Mouse (Mus musculus) inflammation-experienced regulatory T-cells, adult 6 months (primary cell): Measurements from ENCODE around the gene Bmp8a. TPM values are rescaled to one million over a fixed set of nuclear protein-coding genes. Genes with fewer than 3 reads are reported as not detected.
A peak's percentile ranks its signal among the peaks of the same experiment; 100 is the strongest.
"Not testable (repeated sequence)": the region's sequence is repeated elsewhere in the genome, so short reads cannot be mapped to it uniquely, and the experiment has no call there.

Experiments
- ATAC-seq: one replicate; pipeline ENCODE4 v1.8.0; 2017
- polyA plus RNA-seq, 3 experiments: library from polyadenylated mRNA; unstranded; fragments of 100-300 nt; shearing (Covaris generic); gene quantifications; one replicate each; pipeline ENCODE4 v1.2.1; 2017

The Bmp8a gene
- polyA plus RNA-seq = not detected

- ATAC-seq = peak; percentile 80
These were observed at the start of gene Bmp8a for GRCm38 (mm10) chr4:123342642-123343470. TSS of gene Bmp8a (minus strand) at chr4:123343252.

GRCm38 (mm10) chr4:123392187-123392586 is 49.1 kb upstream of the Bmp8a start:
- ATAC-seq = peak; percentile 56

GRCm38 (mm10) chr4:123385028-123385427 is 42.0 kb upstream of the Bmp8a start:
- no peak for ATAC-seq

- no peak for ATAC-seq
These were observed 40.1 kb upstream of the Bmp8a start for GRCm38 (mm10) chr4:123383173-123383572.

GRCm38 (mm10) chr4:123382051-123382450 is 39.0 kb upstream of the Bmp8a start:
- no peak for ATAC-seq

GRCm38 (mm10) chr4:123381598-123381997 is 38.5 kb upstream of the Bmp8a start:
- no peak for ATAC-seq

GRCm38 (mm10) chr4:123376031-123376430 is 33.0 kb upstream of the Bmp8a start:
- no peak for ATAC-seq

GRCm38 (mm10) chr4:123374316-123375008 is 31.4 kb upstream of the Bmp8a start:
- no peak for ATAC-seq

- no peak for ATAC-seq
These were observed 20.5 kb upstream of the Bmp8a start for GRCm38 (mm10) chr4:123363555-123363954.

GRCm38 (mm10) chr4:123360771-123361170 is 17.7 kb upstream of the Bmp8a start:
- no peak for ATAC-seq

- no peak for ATAC-seq
These were observed 15.6 kb upstream of the Bmp8a start for GRCm38 (mm10) chr4:123358613-123359012.

- no peak for ATAC-seq
These were observed 12.9 kb upstream of the Bmp8a start for GRCm38 (mm10) chr4:123355941-123356340.

- ATAC-seq = no peak
These were observed 10.3 kb upstream of the Bmp8a start for GRCm38 (mm10) chr4:123353271-123353877.

GRCm38 (mm10) chr4:123343471-123343789 is 378 bp upstream of the Bmp8a start:
- ATAC-seq = peak; percentile 8

- peak; percentile 24 for ATAC-seq
These were observed 886 bp downstream of the Bmp8a start for GRCm38 (mm10) chr4:123342091-123342641.

- ATAC-seq = no peak
These were observed 2.8 kb downstream of the Bmp8a start for GRCm38 (mm10) chr4:123340232-123340631.

GRCm38 (mm10) chr4:123337693-123338092 is 5.4 kb downstream of the Bmp8a start:
- ATAC-seq = no peak

GRCm38 (mm10) chr4:123335796-123336585 is 7.1 kb downstream of the Bmp8a start:
- no peak for ATAC-seq

GRCm38 (mm10) chr4:123335244-123335643 is 7.8 kb downstream of the Bmp8a start:
- ATAC-seq = not testable (repeated sequence)

- no peak for ATAC-seq
These were observed 8.9 kb downstream of the Bmp8a start for GRCm38 (mm10) chr4:123334177-123334576.

- ATAC-seq = no peak
These were observed 9.9 kb downstream of the Bmp8a start for GRCm38 (mm10) chr4:123333151-123333550.

GRCm38 (mm10) chr4:123331961-123332360 is 11.1 kb downstream of the Bmp8a start:
- ATAC-seq = not testable (repeated sequence)
